Mouse (Mus musculus): Measurements from ENCODE around the gene Gstm4. TPM values are rescaled to one million over a fixed set of nuclear protein-coding genes. Genes with fewer than 3 reads are reported as not detected.

Gstm4 gene
- total and polyA plus RNA-seq, 3 experiments = 2.9 to 19.1 (median 7.0) TPM

- TF ChIP-seq RCOR1 (conservative IDR thresholded peaks at IDR 0.05; ENCODE audit: low read depth, low read length) (no peak), SIN3A (IDR thresholded peaks at IDR 0.05; ENCODE audit: low read length) (peak; percentile 76), USF1 (IDR thresholded peaks at IDR 0.05; ENCODE audit: low read depth, low read length) (peak; percentile 54), MEF2A (IDR thresholded peaks at IDR 0.05; ENCODE audit: borderline replicate concordance, low read depth, low read length) (peak; percentile 28; the same call in 1 of the 2 replicates), HCFC1 (IDR thresholded peaks at IDR 0.05; ENCODE audit: low read depth, low read length) (peak; percentile 40; the same call in 1 of the 2 replicates), USF2 (conservative IDR thresholded peaks at IDR 0.05; ENCODE audit: low read depth, low read length) (peak; percentile 55), NRF1 (IDR thresholded peaks at IDR 0.05; ENCODE audit: low read depth, low read length) (0 out of 2 replicates have a peak, but pooled peaks have one; percentile 23), JUND (conservative IDR thresholded peaks at IDR 0.05; ENCODE audit: low read depth, low read length) (no peak), NELFE (IDR thresholded peaks at IDR 0.05; ENCODE audit: low read depth, low read length) (peak; percentile 76), TCF12 (IDR thresholded peaks at IDR 0.05; ENCODE audit: low read depth, low read length) (peak; percentile 75), JUN (IDR thresholded peaks at IDR 0.05; ENCODE audit: insufficient read depth, low read depth, low read length) (no peak)
Observed at GRCm38 (mm10) chr3:108086470-108086979, 41.8 kb upstream of the Gstm4 start, which contains the start of gene Ampd2 (continued).

DNA sequence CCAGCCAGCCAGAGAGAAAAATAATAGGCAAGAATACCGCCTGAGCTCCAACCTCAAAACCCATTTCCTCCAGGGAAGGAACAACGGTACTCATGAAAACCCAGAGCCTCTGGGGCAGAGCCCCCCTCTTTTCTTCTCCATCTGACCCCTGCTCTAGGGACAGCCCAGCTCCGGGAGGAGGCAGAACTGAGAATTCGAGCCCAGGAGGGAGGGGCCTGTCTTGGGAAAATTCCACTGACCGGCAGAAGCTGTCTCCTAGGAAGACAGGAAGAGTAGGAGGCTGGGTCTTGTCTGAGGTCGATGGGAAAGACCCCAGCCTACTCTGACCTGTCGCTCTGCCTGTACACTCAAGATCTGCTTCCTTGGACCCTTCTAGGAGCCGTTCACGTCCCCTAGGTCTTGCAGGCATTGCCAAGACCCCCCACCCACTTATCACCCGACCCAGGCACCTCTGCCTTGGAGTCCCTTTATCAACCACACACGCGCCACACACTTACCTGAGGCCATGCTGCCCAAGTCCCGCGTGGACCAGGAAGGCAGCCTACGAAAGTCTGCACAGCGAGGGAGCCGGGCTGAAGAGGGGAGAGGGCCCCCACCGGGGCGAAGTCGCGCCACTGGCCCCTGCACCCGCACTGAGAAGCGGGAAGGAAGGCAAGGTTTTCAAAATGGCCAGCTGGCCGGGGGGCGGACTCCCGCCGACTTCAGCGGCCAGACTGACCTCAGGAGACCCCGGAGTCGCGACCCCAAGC, 41.2 kb upstream of the Gstm4 start:
- in situ Hi-C loops (cut with MboI; ENCODE audit: low pct_ligation_motif_present, low pct_unique_long_range_greater_than_20kb, low sequenced_read_pairs) (no loop called here), dilution Hi-C loops (cut with MboI; ENCODE audit: extremely low pct_ligation_motif_present, extremely low pct_unique_long_range_greater_than_20kb, low sequenced_read_pairs) (no loop called here)
- TF ChIP-seq KAT2A (IDR thresholded peaks at IDR 0.05; ENCODE audit: insufficient replicate concordance, low read length) (no peak), UBTF (IDR thresholded peaks at IDR 0.05; ENCODE audit: low read depth, low read length) (no peak), POLR2AphosphoS2 (IDR thresholded peaks at IDR 0.05; ENCODE audit: low read depth, low read length) (no peak), IRF4 (IDR thresholded peaks at IDR 0.05; ENCODE audit: low read depth, low read length) (0 out of 2 replicates have a peak, but pooled peaks have one; percentile 19), PAX5 (IDR thresholded peaks at IDR 0.05; ENCODE audit: low read length) (no peak), CHD1 (IDR thresholded peaks at IDR 0.05; ENCODE audit: low read depth, low read length) (no peak)
- Histone ChIP-seq H3K4me1 (ENCODE audit: control insufficient read depth in 1 of 2, insufficient read depth in 2 of 2) (peaks cover 27 to 61% of the 10 kb centered on the region in 2 experiments), H3K27ac (ENCODE audit: insufficient read depth, low read depth) (no peak overlapping the region; the same call in 1 of the 2 replicates), H3K9ac (ENCODE audit: insufficient read depth, low read depth) (peak overlapping the region; percentile 55), H3K4me2 (ENCODE audit: insufficient read depth, low read depth, poor library complexity, severe bottlenecking) (peak overlapping the region; percentile 79), H3K36me3 (replicated peaks in 1 of 2; ENCODE audit: control insufficient read depth in 1 of 2, insufficient read depth in 1 of 2, low read length in 1 of 2) (peaks cover 1 to 40% of the 10 kb centered on the region in 2 experiments), H3K4me3 (replicated peaks in 1 of 3; ENCODE audit: low read depth in 2 of 3, low read length in 2 of 3, poor library complexity in 1 of 3) (peak overlapping the region; percentile 73 to 92 (median 91)), H3K79me2 (replicated peaks; ENCODE audit: control insufficient read depth, extremely low read depth, insufficient read depth, poor library complexity, severe bottlenecking) (peaks cover 50% of the 10 kb centered on the region), H3K27me3 (replicated peaks) (no peaks in the 10 kb centered on the region), H3K9me3 (replicated peaks; ENCODE audit: low read length) (no peaks in the 10 kb centered on the region)
- DNase-seq (ENCODE audit: extremely low read depth) = no peak
